Mouse (Mus musculus) lung, adult 2 months (tissue): Measurements from ENCODE around the gene Rbm24. TPM values are rescaled to one million over a fixed set of nuclear protein-coding genes. Genes with fewer than 3 reads are reported as not detected.

ENCODE experiments used
- DNase-seq: peaks from one replicate; pipeline ENCODE4 v3.0.0; 2022
- H3K4me1 ChIP-seq: fragments of 200-500 bp; 2 replicates; pipeline ENCODE4 v1.6.1; 2011; ENCODE audit warnings: low read length; ENCODE audit not compliant: control insufficient read depth, insufficient read depth
- H3K4me3 ChIP-seq: fragments of 200-500 bp; replicated peaks from 2 replicates; pipeline ENCODE3; 2011; ENCODE audit warnings: low read depth, mild to moderate bottlenecking, control low read depth, low read length; ENCODE audit errors: extremely low read depth
- CTCF ChIP-seq: fragments of 200-500 bp; IDR thresholded peaks from 2 replicates; pipeline ENCODE4 v1.5.1; 2011; ENCODE audit warnings: mild to moderate bottlenecking, low read length, control low read depth; ENCODE audit not compliant: insufficient read depth
- POLR2A ChIP-seq: fragments of 200-500 bp; IDR thresholded peaks from 2 replicates; pipeline ENCODE4 v1.6.1; 2011; ENCODE audit warnings: low read depth, mild to moderate bottlenecking, control low read depth, low read length, borderline replicate concordance; ENCODE audit errors: extremely low read depth
- WGBS: fragments of 180-500 bp; shearing (Covaris S2); methylation state at CpG from one replicate; pipeline ENCODE4 v1.1.7; 2018; 5-methylcytosine and 5-hydroxymethylcytosine counted together
- polyA plus RNA-seq: library from polyadenylated mRNA; depleted of rRNA; stranded (reverse); fragments of >200 nt; gene quantifications from 2 replicates; pipeline ENCODE4 v1.2.3, GENCODE M21; 2012

The Rbm24 gene
- polyA plus RNA-seq, 1 experiment: 23.5 TPM

GRCm38 (mm10) chr13:46414050-46414449, 4.2 kb upstream of the Rbm24 start:
- WGBS: 69% methylated on average over 8 of the region's 8 CpGs
- TF ChIP-seq POLR2A (no peak), CTCF (no peak)
- DNase-seq: no peak
- H3K4me3 ChIP-seq: no peak overlapping the region
- no peaks in the 10 kb centered on the region for H3K4me1 ChIP-seq

GRCm38 (mm10) chr13:46416021-46416420, 2.2 kb upstream of the Rbm24 start:
- no peak overlapping the region for H3K4me3 ChIP-seq
- no peaks in the 10 kb centered on the region for H3K4me1 ChIP-seq
- DNase-seq: no peak
- WGBS: 89% methylated on average over 8 of the region's 8 CpGs
- TF ChIP-seq CTCF (no peak), POLR2A (no peak)

- no peak for DNase-seq
- Histone ChIP-seq H3K4me3 (no peak overlapping the region), H3K4me1 (no peaks in the 10 kb centered on the region)
- TF ChIP-seq CTCF (no peak), POLR2A (no peak)
- WGBS: 80% methylated on average over 5 of the region's 5 CpGs
These were observed 640 bp upstream of the Rbm24 start for GRCm38 (mm10) chr13:46417594-46417993.

GRCm38 (mm10) chr13:46418731-46419545, 704 bp downstream of the Rbm24 start:
- WGBS: 2% methylated on average over 73 of the region's 73 CpGs
- TF ChIP-seq POLR2A: no peak
- no peak for TF ChIP-seq CTCF
- peak overlapping the region; percentile 29 for H3K4me3 ChIP-seq
- H3K4me1 ChIP-seq: no peaks in the 10 kb centered on the region
- peak; percentile 19 for DNase-seq

GRCm38 (mm10) chr13:46419648-46420047, 1.4 kb downstream of the Rbm24 start:
- 41% methylated on average over 7 of the region's 7 CpGs for WGBS
- Histone ChIP-seq H3K4me1 (no peaks in the 10 kb centered on the region), H3K4me3 (no peak overlapping the region)
- TF ChIP-seq CTCF: no peak
- no peak for TF ChIP-seq POLR2A
- DNase-seq: no peak

GRCm38 (mm10) chr13:46420095-46420494, 1.9 kb downstream of the Rbm24 start:
- no peak for DNase-seq
- Histone ChIP-seq H3K4me1 (no peaks in the 10 kb centered on the region), H3K4me3 (no peak overlapping the region)
- WGBS: 22% methylated on average over 3 of the region's 3 CpGs
- no peak for TF ChIP-seq CTCF
- TF ChIP-seq POLR2A: no peak

GRCm38 (mm10) chr13:46423805-46424204, 5.6 kb downstream of the Rbm24 start:
- Histone ChIP-seq H3K4me1 (no peaks in the 10 kb centered on the region), H3K4me3 (no peak overlapping the region)
- TF ChIP-seq CTCF (no peak), POLR2A (no peak)
- 86% methylated on average over 7 of the region's 7 CpGs for WGBS
- DNase-seq: no peak

- no peak for DNase-seq
- no peaks in the 10 kb centered on the region for H3K4me1 ChIP-seq
- TF ChIP-seq POLR2A (no peak), CTCF (no peak)
- WGBS: 78% methylated on average over 8 of the region's 8 CpGs
- H3K4me3 ChIP-seq: no peak overlapping the region
These were observed 6.1 kb downstream of the Rbm24 start for GRCm38 (mm10) chr13:46424376-46424775.

GRCm38 (mm10) chr13:46426651-46427269, 8.5 kb downstream of the Rbm24 start:
- no peak overlapping the region for H3K4me3 ChIP-seq
- DNase-seq: no peak
- H3K4me1 ChIP-seq: no peaks in the 10 kb centered on the region
- no peak for TF ChIP-seq POLR2A
- TF ChIP-seq CTCF: no peak
- WGBS: 71% methylated on average over 6 of the region's 6 CpGs

GRCm38 (mm10) chr13:46428964-46429363, 10.7 kb downstream of the Rbm24 start:
- H3K4me3 ChIP-seq: no peak overlapping the region
- WGBS: 60% methylated on average over 22 of the region's 22 CpGs
- TF ChIP-seq POLR2A (no peak), CTCF (no peak)
- DNase-seq: no peak
- no peaks in the 10 kb centered on the region for H3K4me1 ChIP-seq
